Mouse (Mus musculus): ENCODE results near the gene Brms1.
"Not testable (repeated sequence)": the region's sequence is repeated elsewhere in the genome, so short reads cannot be mapped to it uniquely, and the experiment has no call there.

Brms1 gene

GRCm38 (mm10) chr19:5040862-5041523, at the start of gene Brms1:
Brms1 (plus strand) TSS chr19:5041354.
- DNase-seq (ENCODE audit: low read depth, low spot score) = peak; percentile 95

- no peak for DNase-seq (ENCODE audit: low read depth, low spot score)
These were observed 48.8 kb upstream of the Brms1 start for GRCm38 (mm10) chr19:4992371-4992770.

GRCm38 (mm10) chr19:4992904-4993303, 48.2 kb upstream of the Brms1 start:
- DNase-seq (ENCODE audit: low read depth, low spot score) = peak; percentile 47

GRCm38 (mm10) chr19:4994043-4994442, 47.1 kb upstream of the Brms1 start:
- DNase-seq (ENCODE audit: low read depth, low spot score) = no peak

- no peak for DNase-seq (ENCODE audit: low read depth, low spot score)
These were observed 41.6 kb upstream of the Brms1 start for GRCm38 (mm10) chr19:4999445-5000140.

- peak; percentile 75 for DNase-seq (ENCODE audit: low read depth, low spot score)
These were observed 39.3 kb upstream of the Brms1 start for GRCm38 (mm10) chr19:5001666-5002406.

GRCm38 (mm10) chr19:5003644-5004043, 37.5 kb upstream of the Brms1 start:
- not testable (repeated sequence) for DNase-seq (ENCODE audit: low read depth, low spot score)

- DNase-seq (ENCODE audit: low read depth, low spot score) = no peak
These were observed 36.2 kb upstream of the Brms1 start for GRCm38 (mm10) chr19:5004925-5005324.

- DNase-seq (ENCODE audit: low read depth, low spot score) = no peak
These were observed 28.0 kb upstream of the Brms1 start for GRCm38 (mm10) chr19:5013138-5013537.

- peak; percentile 34 for DNase-seq (ENCODE audit: low read depth, low spot score)
These were observed 26.2 kb upstream of the Brms1 start for GRCm38 (mm10) chr19:5014961-5015398.

- DNase-seq (ENCODE audit: low read depth, low spot score) = no peak
These were observed 24.9 kb upstream of the Brms1 start for GRCm38 (mm10) chr19:5016221-5016742.

- DNase-seq (ENCODE audit: low read depth, low spot score) = no peak
These were observed 24.4 kb upstream of the Brms1 start for GRCm38 (mm10) chr19:5016782-5017181.

GRCm38 (mm10) chr19:5017611-5018010, 23.5 kb upstream of the Brms1 start:
- DNase-seq (ENCODE audit: low read depth, low spot score) = no peak

GRCm38 (mm10) chr19:5018191-5018590, 23.0 kb upstream of the Brms1 start:
- no peak for DNase-seq (ENCODE audit: low read depth, low spot score)

GRCm38 (mm10) chr19:5021416-5021815, 19.7 kb upstream of the Brms1 start:
- DNase-seq (ENCODE audit: low read depth, low spot score) = no peak

GRCm38 (mm10) chr19:5023621-5024479, 17.3 kb upstream of the Brms1 start, which contains the start of gene Slc29a2:
Slc29a2 (plus strand) TSS chr19:5023860.
- DNase-seq (ENCODE audit: low read depth, low spot score) = peak; percentile 82

- no peak for DNase-seq (ENCODE audit: low read depth, low spot score)
These were observed 15.0 kb upstream of the Brms1 start for GRCm38 (mm10) chr19:5026111-5026510.

- DNase-seq (ENCODE audit: low read depth, low spot score) = no peak
These were observed 8.5 kb upstream of the Brms1 start for GRCm38 (mm10) chr19:5032686-5033085.

GRCm38 (mm10) chr19:5036577-5036976, 4.6 kb upstream of the Brms1 start:
- no peak for DNase-seq (ENCODE audit: low read depth, low spot score)

GRCm38 (mm10) chr19:5037678-5038571, 3.2 kb upstream of the Brms1 start:
- DNase-seq (ENCODE audit: low read depth, low spot score) = peak; percentile 73
